Mouse (Mus musculus) heart, embryonic 15.5 days (tissue): Measurements from ENCODE around the gene Cd84. TPM values are rescaled to one million over a fixed set of nuclear protein-coding genes. Genes with fewer than 3 reads are reported as not detected.

Source experiments
- ATAC-seq: fragments of 200-750 bp; cut with Nextera tagmentation; replicated peaks from 2 replicates; pipeline ENCODE4 v1.8.0; 2017; ENCODE audit warnings: low read depth, moderate TSS enrichment; ENCODE audit not compliant: insufficient number of reproducible peaks, insufficient read depth, low FRiP score
- H3K27ac ChIP-seq: fragments of 300-500 bp; sonication (generic); 2 replicates; pipeline ENCODE4 v1.5.1; 2015; ENCODE audit warnings: mild to moderate bottlenecking, inconsistent platforms
- H3K27me3 ChIP-seq: fragments of 300-500 bp; sonication (generic); 2 replicates; pipeline ENCODE4 v1.6.1; 2015; ENCODE audit warnings: inconsistent platforms
- H3K36me3 ChIP-seq: fragments of 300-500 bp; sonication (generic); 2 replicates; pipeline ENCODE4 v1.6.1; 2015; ENCODE audit warnings: mild to moderate bottlenecking, inconsistent platforms
- H3K4me1 ChIP-seq: fragments of 300-500 bp; sonication (generic); replicated peaks from 2 replicates; pipeline ENCODE4 v1.6.1; 2015; ENCODE audit warnings: inconsistent platforms
- H3K4me2 ChIP-seq: fragments of 300-500 bp; sonication (generic); 2 replicates; pipeline ENCODE4 v1.6.1; 2015; ENCODE audit warnings: inconsistent platforms, mild to moderate bottlenecking, moderate library complexity
- H3K4me3 ChIP-seq: fragments of 300-500 bp; sonication (generic); 2 replicates; pipeline ENCODE4 v1.5.1; 2015; ENCODE audit warnings: mild to moderate bottlenecking, inconsistent platforms
- H3K9ac ChIP-seq: fragments of 300-500 bp; sonication (generic); 2 replicates; pipeline ENCODE4 v1.6.1; 2015; ENCODE audit warnings: mild to moderate bottlenecking, inconsistent platforms
- H3K9me3 ChIP-seq: fragments of 300-500 bp; sonication (generic); replicated peaks from 2 replicates; pipeline ENCODE4 v1.6.1; 2016; ENCODE audit warnings: inconsistent platforms
- WGBS: fragments of 180-500 bp; shearing (Covaris S2); methylation state at CpG from one replicate; pipeline ENCODE4 v1.1.7; 2015; ENCODE audit warnings: mixed read lengths; 5-methylcytosine and 5-hydroxymethylcytosine counted together
- polyA plus RNA-seq: library from polyadenylated mRNA; unstranded; fragments of >200 nt; fragmentation: Nextera tagmentation; extraction: Ambion mirVana; gene quantifications from 2 replicates; pipeline ENCODE4 v1.2.1, GENCODE M21; 2015

The Cd84 gene
- polyA plus RNA-seq, 1 experiment from 2014 or later: 1.6 TPM

DNA sequence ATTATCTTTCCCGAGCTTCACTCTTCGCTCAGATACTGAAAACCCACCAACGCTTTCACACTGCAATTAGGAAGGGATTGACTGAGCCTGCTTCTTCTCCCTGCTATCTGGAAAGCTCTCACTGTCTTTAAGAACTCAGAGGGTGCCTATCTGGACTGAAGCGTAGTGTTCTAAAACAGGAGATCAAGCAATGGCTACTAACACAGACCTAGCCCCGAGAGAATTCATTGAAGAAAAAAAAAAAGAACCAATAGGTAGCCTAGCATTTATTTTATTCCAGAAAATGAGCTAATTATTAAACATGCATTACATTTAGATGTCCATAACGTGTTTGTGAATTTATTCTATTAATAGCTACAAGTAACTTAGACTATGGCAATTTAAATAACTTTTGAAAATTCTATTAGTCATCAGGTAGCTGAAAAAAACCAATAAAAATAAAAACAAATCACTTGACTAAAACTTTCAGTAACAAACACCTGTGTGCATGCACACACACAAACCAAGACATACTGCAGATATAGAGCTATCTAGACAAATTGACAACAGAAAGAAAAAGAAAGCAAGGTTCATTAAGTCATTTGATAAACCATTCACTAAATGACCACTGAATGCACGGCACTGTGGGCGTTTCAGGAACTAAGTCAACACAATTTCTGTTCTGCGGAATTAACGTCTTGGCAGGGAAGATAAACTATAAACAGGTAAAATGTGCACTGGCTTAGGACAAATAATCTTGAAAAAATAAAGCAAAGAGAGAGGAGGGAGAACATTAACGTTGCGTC is 78.8 kb downstream of the Cd84 start:
- Histone ChIP-seq H3K4me3 (peak overlapping the region; percentile 22; the same call in 1 of the 2 replicates), H3K27ac (no peak overlapping the region), H3K9ac (no peak overlapping the region), H3K4me2 (peak overlapping the region; percentile 30), H3K36me3 (no peaks in the 10 kb centered on the region), H3K9me3 (no peaks in the 10 kb centered on the region), H3K4me1 (no peaks in the 10 kb centered on the region), H3K27me3 (no peaks in the 10 kb centered on the region)
- 64% methylated on average over 12 of the region's 12 CpGs for WGBS
- no peak for ATAC-seq

GRCm38 (mm10) chr1:171919193-171919592 is 79.7 kb downstream of the Cd84 start:
- Histone ChIP-seq H3K4me3 (no peak overlapping the region), H3K4me1 (no peaks in the 10 kb centered on the region), H3K4me2 (no peak overlapping the region), H3K27me3 (no peaks in the 10 kb centered on the region), H3K27ac (no peak overlapping the region), H3K9ac (no peak overlapping the region), H3K36me3 (no peaks in the 10 kb centered on the region), H3K9me3 (no peaks in the 10 kb centered on the region)
- 77% methylated on average over 5 of the region's 5 CpGs for whole genome bisulfite sequencing
- no peak for ATAC-seq

DNA sequence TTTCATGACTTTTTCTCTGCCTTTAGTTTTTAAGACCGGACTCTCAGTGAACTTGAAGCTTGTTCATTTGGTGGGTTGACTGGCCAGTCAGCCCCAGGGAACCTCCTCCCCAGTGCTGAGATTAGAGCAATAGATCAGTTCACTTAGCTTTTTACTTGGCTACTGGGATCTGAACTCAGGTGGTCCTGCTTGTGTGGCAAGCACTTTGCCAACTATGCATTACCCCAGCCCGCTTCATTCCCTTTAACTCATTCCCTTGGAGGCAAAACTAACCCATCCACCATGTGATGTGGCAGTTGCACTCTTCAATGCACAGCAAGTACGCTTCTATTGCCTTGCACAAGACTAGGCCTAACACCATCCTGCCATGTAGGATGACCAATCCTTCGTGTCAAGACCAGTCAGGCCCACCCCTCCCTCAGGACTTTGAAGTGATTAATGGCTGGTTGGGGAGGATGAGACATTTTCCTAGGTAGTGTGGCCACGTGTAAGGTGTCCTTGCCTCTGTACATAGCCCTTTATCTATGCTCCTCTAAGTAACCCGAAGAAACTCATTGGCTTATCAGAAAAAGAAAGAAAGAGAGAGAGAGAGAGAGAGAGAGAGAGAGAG is 80.5 kb downstream of the Cd84 start:
- H3K27ac ChIP-seq: no peak overlapping the region
- no peak overlapping the region for H3K4me2 ChIP-seq
- H3K36me3 ChIP-seq: no peaks in the 10 kb centered on the region
- H3K9ac ChIP-seq: no peak overlapping the region
- H3K27me3 ChIP-seq: no peaks in the 10 kb centered on the region
- no peaks in the 10 kb centered on the region for H3K9me3 ChIP-seq
- WGBS: 72% methylated on average over 6 of the region's 6 CpGs
- H3K4me3 ChIP-seq: no peak overlapping the region
- H3K4me1 ChIP-seq: no peaks in the 10 kb centered on the region
- ATAC-seq: no peak

DNA sequence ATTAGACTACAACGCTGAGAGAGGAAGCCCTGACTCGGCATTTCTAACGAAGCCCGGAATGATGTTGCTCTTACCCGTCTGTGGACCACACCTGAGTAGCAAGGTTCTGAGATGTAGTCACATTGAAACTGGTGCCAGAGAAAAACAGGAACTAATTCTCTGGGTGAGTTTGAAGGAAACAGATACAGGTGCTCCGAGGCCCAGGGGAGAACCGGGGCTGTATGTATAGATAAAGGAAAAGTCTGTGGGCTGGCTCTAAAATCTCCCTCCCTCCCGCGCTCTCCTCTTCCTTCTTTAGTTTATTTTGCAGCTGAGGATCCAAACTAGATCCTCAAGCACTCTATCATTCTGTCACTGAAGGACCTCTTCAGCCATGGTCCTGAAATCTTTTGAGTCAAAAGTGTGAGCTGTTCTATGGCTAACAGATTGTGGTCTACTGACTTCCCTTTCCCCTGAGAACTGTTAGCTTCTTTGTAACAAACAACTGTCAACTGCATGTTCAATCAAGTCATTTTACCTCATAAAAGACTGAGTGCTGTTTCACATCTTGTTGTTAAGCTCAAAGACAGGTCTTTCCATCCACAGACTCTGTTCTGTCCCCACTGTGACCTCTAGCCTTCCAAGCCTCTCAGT is 81.6 kb downstream of the Cd84 start:
- Histone ChIP-seq H3K9me3 (no peaks in the 10 kb centered on the region), H3K36me3 (no peaks in the 10 kb centered on the region), H3K4me1 (no peaks in the 10 kb centered on the region), H3K4me2 (no peak overlapping the region), H3K27me3 (no peaks in the 10 kb centered on the region), H3K9ac (no peak overlapping the region), H3K4me3 (no peak overlapping the region), H3K27ac (no peak overlapping the region)
- ATAC-seq: no peak
- WGBS: 71% methylated on average over 9 of the region's 9 CpGs

- Histone ChIP-seq H3K4me2 (no peak overlapping the region), H3K4me3 (no peak overlapping the region), H3K36me3 (no peaks in the 10 kb centered on the region), H3K9me3 (no peaks in the 10 kb centered on the region), H3K9ac (no peak overlapping the region), H3K4me1 (no peaks in the 10 kb centered on the region), H3K27ac (no peak overlapping the region), H3K27me3 (no peaks in the 10 kb centered on the region)
- ATAC-seq: no peak
- WGBS: 74% methylated on average over 2 of the region's 2 CpGs
Measured at GRCm38 (mm10) chr1:171921641-171922040, 82.1 kb downstream of the Cd84 start.

DNA sequence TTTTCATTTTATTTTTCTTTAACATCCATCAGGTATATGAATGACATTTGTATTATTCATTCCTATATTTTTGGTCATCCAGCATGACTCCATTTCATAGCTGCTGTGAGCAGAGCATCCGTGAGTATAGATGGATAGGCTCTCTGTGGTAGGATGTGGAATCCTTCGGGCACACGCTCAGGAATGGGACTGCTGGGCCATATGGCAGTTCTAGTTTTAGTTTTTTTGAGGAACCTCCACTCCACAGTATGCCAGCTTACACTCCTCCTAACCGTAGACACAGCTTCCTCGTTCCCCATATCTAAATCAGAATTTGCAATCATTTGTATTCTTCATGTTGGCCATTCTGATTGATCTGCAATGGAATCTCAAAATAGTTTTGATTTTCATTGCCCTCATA is 83.3 kb downstream of the Cd84 start:
- Histone ChIP-seq H3K9me3 (no peaks in the 10 kb centered on the region), H3K4me1 (no peaks in the 10 kb centered on the region), H3K9ac (no peak overlapping the region), H3K4me3 (no peak overlapping the region), H3K4me2 (no peak overlapping the region), H3K27ac (no peak overlapping the region), H3K27me3 (no peaks in the 10 kb centered on the region), H3K36me3 (no peaks in the 10 kb centered on the region)
- ATAC-seq: no peak
- whole genome bisulfite sequencing: 89% methylated on average over 5 of the region's 5 CpGs

GRCm38 (mm10) chr1:171924900-171925299 is 85.4 kb downstream of the Cd84 start:
- no peaks in the 10 kb centered on the region for H3K27me3 ChIP-seq
- no peak for ATAC-seq
- H3K4me1 ChIP-seq: no peaks in the 10 kb centered on the region
- H3K9ac ChIP-seq: no peak overlapping the region
- WGBS: 70% methylated on average over 3 of the region's 3 CpGs
- H3K4me3 ChIP-seq: no peak overlapping the region
- H3K36me3 ChIP-seq: no peaks in the 10 kb centered on the region
- no peaks in the 10 kb centered on the region for H3K9me3 ChIP-seq
- H3K27ac ChIP-seq: no peak overlapping the region
- no peak overlapping the region for H3K4me2 ChIP-seq

- Histone ChIP-seq H3K4me3 (no peak overlapping the region), H3K27ac (no peak overlapping the region), H3K4me2 (no peak overlapping the region), H3K27me3 (no peaks in the 10 kb centered on the region), H3K9ac (no peak overlapping the region), H3K9me3 (no peaks in the 10 kb centered on the region), H3K36me3 (no peaks in the 10 kb centered on the region), H3K4me1 (no peaks in the 10 kb centered on the region)
- 24% methylated on average over 3 of the region's 3 CpGs for WGBS
- no peak for ATAC-seq
Measured at GRCm38 (mm10) chr1:171933851-171934250, 94.4 kb downstream of the Cd84 start.

DNA sequence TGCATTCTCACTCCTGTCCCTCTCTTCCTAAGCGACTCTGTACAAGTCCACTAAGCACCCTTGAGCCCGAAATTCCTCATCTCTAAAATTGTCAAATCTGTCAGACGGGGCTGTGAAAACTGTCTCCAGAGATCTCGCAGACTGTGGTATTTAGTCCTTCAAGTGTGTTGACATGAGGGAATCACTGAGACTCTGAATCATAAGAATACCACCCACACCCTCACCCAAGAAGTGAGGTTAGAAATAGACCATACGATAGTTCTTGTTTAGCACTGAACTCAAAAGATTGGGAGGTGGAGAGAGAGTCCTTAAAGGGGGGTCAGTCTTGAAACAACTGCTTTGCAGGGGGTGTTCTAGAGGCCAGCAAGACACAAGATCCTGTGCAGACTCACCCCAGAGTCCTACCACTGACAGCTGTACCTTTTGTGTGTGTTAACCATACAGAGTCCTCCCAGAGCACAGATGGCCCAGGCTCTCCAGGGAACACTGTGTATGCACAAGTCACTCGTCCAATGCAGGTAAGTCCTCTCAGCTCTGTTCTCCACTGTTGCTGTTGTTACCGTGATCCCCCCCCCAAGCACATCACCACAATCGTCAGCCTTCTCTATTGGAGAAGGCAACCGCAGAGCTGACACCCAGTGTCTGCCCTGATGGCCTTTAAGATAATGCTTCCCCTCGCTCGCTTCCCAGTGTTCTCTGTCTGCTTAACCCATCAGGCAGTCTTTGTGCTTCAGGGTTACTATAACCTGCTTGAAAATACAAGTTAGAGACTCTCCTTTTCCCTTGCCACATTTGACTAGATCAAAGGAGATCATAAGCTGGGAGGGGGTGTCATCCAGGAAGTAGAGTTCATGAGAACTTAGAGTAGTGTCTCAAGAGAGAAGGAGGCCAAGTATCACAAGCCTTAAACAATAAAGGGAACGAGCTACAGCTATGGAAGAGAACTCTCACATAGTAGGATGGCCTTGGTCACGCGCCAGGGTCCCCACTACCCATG is 99.8 kb downstream of the Cd84 start:
- H3K4me1 ChIP-seq: no peaks in the 10 kb centered on the region
- no peaks in the 10 kb centered on the region for H3K27me3 ChIP-seq
- H3K4me2 ChIP-seq: no peak overlapping the region
- H3K36me3 ChIP-seq: no peaks in the 10 kb centered on the region
- no peak overlapping the region for H3K4me3 ChIP-seq
- no peaks in the 10 kb centered on the region for H3K9me3 ChIP-seq
- ATAC-seq: 0 out of 2 replicates have a peak, but pooled peaks have one; percentile 27
- no peak overlapping the region for H3K9ac ChIP-seq
- H3K27ac ChIP-seq: no peak overlapping the region
- WGBS: 60% methylated on average over 14 of the region's 14 CpGs
